Mouse (Mus musculus): ENCODE data around the gene Ddx39b.
A peak's percentile ranks its signal among the peaks of the same experiment; 100 is the strongest.
"Not testable (repeated sequence)": the region's sequence is repeated elsewhere in the genome, so short reads cannot be mapped to it uniquely, and the experiment has no call there.

The Ddx39b gene

DNA sequence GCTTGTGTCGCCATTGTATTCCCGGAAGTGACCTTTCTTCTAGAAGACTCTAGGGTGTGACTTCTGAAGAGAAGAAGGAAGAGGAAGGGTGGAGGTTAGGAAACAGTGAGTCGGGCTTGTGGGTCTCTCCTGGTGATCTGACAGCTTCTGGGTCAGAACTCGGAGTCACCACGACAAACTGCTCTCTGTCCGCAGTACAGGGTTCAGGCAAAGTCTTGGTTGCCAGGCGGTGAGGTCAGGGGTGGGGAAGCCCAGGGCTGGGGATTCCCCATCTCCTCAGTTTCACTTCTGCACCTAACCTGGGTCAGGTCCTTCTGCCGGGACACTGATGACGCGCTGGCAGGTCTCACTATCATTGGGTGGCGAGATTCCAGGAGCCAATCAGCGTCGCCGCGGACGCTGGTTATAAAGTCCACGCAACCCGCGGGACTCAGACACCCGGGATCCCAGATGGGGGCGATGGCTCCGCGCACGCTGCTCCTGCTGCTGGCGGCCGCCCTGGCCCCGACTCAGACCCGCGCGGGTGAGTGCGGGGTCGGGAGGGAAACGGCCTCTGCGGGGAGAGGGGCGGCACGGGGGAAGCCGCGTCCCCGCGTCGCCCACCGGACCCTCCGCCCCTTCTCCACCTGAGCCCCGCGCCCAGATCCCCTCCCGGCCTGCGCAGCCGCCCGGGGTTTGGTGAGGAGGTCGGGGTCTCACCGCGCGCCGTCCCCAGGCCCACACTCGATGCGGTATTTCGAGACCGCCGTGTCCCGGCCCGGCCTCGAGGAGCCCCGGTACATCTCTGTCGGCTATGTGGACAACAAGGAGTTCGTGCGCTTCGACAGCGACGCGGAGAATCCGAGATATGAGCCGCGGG lies 21.3 kb downstream of the Ddx39b start, which contains the start of gene H2-D1:
Gene H2-D1, plus strand, starts transcription at position 67 of the 859 bp plus-strand sequence.
- peak; percentile 98 for DNase-seq (ENCODE audit: low read depth)

DNA sequence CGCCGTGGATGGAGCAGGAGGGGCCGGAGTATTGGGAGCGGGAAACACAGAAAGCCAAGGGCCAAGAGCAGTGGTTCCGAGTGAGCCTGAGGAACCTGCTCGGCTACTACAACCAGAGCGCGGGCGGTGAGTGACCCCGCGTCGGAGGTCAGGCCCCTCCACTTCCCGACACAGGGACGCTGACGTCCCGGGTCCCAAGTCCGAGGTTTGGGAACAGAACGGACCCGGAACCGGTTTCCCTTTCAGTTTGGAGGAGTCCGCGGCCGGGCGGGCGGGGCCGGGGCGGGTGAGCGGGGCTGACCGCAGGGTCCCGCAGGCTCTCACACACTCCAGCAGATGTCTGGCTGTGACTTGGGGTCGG lies 22.0 kb downstream of the Ddx39b start:
- peak; percentile 59 for DNase-seq (ENCODE audit: low read depth)

DNA sequence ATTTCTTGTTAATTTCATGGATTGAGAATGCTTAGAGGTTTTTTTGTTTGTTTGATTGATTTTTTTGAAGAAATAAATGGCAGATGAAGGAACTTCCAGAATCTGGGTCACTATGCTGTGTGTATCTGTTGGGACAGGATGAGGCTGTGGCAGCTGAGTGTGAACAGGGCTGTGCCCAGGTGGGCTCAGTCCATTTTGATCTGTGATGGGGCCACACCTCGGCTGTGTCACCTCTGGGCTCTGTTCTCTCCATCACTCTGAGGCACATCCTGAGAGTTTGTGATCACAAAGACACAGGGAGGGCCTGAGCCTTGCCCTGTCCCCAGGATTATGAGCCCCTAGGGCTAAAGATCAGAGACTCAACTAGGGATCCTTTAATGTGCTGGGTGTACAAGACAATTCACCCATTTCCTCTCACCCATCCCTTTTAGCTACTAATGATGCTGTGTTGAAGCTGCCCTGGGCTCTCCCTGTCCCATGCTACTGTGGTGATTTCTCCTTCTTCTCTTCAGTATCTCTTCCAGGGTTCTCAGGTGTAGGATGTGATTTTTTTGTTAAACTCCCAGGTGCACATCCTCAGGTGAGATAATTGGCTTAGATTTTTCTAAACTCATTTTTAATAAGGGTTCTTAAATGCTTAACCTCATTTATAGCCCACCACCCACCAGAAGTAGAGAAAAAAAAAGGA lies 26.0 kb downstream of the Ddx39b start:
- DNase-seq (ENCODE audit: low read depth) = no peak

DNA sequence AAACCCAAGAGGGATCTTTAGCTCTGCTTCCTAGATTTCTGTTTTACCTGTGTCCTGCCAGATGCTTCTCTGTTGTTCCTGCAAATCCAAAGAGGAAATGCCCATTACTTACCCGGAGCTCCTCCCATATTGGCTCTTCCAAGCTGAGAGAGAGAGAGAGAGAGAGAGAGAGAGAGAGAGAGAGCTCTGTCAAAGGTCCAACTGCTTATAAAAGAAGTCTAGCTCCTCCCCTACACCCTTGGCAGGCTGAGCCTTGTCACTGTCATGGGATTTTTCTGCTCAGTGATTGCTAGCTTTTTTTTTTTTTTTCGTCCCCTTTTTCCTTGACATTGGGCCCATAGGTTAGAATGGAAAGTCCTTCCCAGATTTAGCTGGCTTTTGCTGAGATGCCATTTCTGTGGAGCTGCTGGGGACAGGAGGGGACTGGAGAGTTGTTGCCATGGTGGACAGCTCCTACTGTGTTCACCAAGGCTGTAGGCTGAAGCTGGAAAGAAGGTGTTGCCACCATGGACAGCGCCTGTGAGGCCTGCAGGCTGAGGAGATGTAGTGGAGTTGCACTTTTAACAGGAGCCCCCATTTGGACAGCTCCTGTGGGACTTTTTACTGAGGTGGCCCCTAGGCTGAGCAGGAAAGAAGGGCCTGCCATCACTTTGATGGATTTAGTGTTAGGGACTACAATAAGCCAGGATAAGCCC lies 28.3 kb downstream of the Ddx39b start:
- DNase-seq (ENCODE audit: low read depth) = peak; percentile 73

DNA sequence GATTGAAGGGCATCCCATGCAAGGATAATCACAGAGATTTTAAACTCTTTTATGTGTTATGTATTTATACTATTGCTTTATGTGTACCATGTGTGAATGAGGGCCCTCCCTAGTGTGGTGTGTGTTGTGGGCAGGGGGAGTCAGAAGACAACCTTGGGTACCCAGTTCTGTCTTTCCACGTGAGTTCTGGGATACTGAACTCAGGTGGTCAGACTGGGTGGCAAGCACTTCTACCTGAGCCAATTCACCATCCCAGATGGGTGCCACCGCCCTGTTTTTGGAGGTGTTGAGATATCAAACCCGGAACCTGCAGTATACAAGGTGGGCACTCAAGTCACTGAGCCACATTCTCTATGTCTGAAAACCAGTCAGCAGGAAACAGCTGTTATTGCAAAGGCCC lies 30.7 kb downstream of the Ddx39b start:
- DNase-seq (ENCODE audit: low read depth) = no peak

DNA sequence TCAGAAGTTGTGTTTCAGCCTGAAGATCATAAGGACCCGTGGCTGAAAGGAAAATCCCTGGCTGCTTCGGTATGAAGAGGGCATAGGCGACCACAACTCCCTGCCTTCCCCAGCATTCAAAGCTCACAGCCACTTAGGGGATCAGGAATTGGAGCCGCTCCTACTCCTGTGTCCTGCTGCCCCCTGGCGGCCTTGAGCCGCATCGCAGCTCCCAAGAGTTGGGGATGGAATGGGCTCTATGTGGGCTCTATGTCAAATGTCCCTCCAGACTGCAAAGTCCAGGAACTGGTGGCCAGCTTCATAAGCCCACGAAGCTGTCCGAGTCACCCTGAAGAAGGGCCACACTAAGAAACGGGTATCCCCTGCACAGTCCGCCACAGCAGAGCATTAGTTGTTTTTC lies 33.2 kb downstream of the Ddx39b start:
- peak; percentile 96 for DNase-seq (ENCODE audit: low read depth)

DNA sequence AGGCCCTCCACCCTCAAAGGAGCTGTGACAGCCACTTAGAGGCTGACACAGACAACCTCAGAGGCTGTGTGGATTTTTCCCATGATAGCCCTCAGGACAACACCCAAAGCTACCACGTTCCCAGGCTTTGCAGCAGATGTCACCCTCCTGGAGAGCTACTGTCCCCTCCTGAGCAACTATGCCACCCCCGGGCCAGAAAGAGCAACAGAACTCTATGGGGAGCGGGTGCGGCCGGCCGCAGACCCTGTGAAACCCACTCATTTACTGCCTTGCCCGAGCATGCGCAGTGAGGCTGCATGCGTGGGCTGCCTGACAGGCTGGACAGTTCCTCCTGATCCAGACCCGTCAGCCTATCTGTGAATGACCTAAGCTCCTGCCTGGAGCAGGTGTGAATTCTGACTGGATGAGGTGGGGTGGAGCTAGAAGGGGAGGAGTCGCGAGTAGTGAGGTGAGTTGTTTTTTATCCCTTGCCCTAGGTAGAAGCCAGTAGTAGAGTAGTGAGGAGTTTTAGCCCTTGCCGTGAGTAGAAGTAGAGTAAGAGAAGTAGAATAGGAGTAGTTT lies 34.8 kb downstream of the Ddx39b start:
- no peak for DNase-seq (ENCODE audit: low read depth)

DNA sequence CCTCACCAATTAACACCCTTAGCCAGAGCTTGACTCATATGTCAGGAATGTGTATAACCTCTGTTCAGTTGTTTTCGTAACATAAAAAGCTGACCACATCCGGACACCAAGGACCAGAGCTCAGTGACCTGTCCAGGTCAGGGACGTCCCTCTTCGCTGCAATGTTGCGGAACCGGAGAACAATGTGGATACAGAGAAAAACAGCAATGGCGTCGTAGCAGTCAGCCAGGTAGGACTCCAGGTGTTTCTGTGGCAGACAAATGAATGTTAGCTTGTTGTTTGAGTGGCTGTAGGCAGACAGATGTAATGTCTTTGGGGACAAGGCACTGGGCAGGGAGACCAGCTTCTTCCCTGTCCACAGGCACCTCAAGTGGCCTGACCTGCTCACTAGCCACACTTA lies 36.5 kb downstream of the Ddx39b start:
- no peak for DNase-seq (ENCODE audit: low read depth)

DNA sequence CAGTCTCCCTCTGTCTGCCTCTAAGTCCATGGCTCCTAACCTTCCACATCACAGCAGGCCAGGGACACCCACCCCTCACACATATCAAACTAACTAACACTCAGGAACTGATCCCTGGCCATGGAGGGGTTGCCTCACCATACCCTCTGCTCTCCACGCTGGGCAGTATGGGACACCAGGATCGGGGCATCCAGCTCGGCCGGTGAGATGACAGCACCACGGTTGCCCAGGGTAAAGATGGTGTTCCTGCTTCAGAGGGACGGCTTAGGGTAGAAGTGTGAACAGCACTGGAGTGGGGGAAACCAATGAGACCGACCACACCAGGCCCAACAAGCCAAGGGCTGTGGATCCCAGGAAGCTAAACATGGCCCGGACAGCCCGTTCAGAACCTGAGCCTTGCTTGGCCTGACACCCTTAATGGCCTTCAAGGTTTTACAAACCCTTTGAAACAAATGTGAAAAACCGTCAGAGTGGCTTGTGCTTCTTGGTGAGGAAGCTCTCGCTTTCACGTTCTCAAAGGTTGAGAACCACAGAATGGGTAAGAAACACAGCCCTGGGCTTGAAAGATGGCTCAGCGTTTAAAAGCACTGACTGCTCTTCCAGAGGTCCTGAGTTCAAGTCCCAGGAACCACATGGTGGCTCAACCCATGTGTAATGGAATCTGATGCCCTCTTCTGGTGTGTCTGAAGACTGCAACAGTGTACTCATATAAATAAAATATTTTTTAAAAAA lies 37.6 kb downstream of the Ddx39b start:
- no peak for DNase-seq (ENCODE audit: low read depth)

DNA sequence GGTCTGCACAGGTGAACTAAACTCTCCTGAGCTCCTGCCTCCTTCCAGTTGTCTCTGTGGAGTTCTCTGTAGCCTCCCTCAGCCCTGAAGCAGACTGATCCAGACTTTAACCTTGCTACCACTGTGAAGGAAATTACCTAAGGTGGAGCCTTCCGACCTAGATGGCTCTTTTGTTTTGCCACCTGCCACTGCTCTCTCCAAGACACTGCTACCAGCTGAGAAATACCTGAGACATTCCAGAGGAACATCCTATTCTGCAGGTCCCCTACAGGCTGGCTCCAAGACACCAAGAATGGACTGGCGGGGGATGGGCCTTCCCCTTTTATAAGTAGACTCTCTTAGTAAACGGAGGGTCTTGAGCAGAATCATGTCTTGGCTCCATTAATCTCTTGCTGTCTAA lies 38.7 kb downstream of the Ddx39b start:
- DNase-seq (ENCODE audit: low read depth) = no peak

DNA sequence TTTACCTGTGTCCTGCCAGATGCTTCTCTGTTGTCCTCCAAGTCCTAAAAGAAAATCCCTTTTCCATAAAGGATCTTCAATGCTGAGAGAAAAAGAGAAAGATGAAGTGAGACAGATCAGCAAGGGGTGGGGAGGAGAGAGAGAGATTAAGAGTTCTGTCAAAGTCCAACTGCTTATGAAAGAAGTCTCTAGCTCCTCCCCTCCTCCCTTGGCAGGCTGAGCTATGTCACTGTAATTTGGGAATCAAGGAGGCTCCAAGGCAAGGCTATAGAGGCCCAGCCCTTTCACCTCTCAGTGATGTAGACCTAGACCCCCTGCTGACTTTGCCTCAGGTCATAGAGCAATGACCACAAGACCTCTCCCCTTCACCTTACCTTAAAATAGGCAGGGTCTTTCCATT lies 43.9 kb downstream of the Ddx39b start:
- DNase-seq (ENCODE audit: low read depth) = no peak

DNA sequence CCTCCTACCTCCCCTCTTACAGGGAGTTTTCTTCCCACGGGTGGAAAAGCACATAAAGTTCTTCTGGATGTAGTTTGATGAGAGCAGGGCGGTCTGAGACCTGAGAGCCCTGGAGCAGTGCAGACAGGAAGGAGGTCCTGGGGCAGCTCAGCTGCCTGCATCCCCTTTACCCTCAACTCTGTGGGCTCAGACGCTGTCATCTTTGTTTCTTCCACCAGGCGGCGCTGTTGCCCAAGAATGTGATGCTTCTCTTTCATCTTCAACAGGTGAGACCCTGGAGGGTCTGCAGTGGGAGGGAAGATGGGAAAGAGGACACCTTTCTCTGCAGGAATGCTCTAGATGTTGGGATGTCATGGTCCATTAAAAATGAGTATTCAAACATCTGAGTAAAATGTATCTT lies 54.2 kb downstream of the Ddx39b start:
- DNase-seq (ENCODE audit: low read depth) = peak; percentile 76

DNA sequence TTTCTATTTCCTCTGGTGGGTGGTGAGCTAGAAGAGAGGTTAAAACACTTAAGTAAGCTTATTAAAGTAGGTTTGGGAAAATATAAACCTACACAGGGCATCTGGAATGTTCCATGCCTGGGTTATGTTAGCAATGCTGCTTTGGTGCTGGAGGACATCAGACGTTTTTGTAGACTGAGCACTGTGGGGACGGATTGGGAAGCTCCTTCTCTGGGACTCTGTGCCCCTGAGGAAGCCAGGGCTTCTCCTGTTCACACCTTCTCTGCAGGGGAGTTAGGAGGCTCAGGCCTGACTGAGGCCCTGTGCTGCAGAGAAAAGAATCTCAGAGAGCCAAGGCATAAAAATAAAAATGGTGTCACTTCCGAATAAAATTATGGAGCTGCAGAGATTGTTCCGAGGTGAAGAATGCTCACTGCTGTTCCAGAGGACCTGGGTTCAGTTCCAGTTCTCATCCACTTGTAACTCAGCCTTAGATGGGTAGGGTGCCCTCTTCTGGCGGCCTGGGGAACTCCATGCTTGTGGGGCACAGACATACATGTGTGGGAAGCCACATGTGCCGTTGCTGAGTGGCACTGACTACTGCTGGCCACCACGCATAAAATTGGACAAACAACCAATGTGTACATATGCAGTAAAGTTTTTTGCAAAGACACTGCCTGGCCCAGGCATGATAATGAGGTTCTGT lies 58.9 kb downstream of the Ddx39b start:
- not testable (repeated sequence) for DNase-seq (ENCODE audit: low read depth)

DNA sequence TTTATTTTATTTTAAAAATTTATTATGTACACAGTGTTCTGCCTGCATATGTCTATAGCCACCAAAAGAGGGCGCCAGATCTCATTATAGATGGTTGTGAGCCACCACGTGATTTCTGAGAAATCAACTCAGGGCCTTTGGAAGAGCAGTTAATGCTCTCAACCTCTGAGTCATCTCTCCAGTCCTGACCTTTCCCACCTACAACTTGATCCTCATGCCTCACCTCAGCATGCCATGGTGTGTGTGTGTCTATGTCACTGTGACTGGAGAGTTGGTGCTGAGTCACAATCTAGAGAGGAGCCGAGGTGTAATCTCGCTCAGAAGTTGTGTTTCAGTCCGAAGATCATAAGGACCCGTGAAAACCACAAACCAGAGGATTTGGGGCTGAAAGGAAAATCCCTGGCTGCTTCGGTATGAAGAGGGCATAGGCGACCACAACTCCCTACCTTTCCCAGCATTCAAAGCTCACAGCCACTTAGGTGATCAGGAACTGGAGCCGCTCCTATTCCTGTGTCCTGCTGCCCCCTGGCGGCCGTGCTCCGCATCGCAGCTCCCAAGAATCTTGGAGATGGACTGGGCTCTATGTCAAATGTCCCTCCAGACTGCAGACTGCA lies 60.2 kb downstream of the Ddx39b start:
- peak; percentile 97 for DNase-seq (ENCODE audit: low read depth)

DNA sequence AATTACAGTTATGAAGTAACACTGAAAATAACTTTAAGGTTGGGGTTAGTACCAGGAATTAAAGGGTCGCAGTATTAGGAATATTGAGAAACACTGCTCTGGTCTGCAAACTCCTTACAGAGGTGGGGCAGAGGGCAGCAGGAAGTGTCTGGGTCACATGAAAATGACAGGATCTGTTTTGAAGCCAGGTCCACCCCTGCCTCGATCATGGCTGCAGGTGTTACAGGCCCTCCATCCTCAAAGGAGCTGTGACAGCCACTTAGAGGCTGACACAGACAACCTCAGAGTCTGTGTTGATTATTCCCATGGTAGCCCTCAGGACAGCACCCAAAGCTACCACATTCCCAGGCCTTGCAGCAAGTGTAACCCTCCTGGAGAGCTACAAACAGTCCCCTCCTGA lies 61.7 kb downstream of the Ddx39b start:
- no peak for DNase-seq (ENCODE audit: low read depth)
